Mouse (Mus musculus): Measurements from ENCODE around the gene Sec62. TPM values are rescaled to one million over a fixed set of nuclear protein-coding genes. Genes with fewer than 3 reads are reported as not detected.
"Not testable (repeated sequence)": the region's sequence is repeated elsewhere in the genome, so short reads cannot be mapped to it uniquely, and the experiment has no call there.

The Sec62 gene
- total and polyA plus RNA-seq, 3 experiments = 26.2 to 64.5 (median 56.6) TPM

DNA sequence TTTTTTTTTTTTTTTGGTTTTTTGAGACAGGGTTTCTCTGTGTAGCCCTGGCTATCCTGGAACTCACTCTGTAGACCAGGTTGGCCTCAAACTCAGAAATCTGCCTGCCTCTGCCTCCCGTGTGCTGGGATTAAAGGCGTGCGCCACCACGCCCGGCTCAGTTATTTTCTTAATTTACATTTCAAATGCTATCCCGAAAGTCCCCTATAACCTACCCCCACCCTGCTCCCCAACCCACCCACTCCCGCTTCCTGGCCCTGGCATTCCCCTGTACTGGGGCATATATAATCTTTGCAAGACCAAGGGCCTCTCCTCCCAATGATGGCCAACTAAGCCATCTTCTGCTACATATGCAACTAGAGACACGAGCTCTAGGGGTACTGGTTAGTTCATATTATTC lies 66.9 kb downstream of the Sec62 start:
- H3K27me3 ChIP-seq (replicated peaks); H3K4me2 ChIP-seq (ENCODE audit: insufficient read depth, low read depth, poor library complexity, severe bottlenecking); H3K79me2 ChIP-seq (replicated peaks; ENCODE audit: control insufficient read depth, extremely low read depth, insufficient read depth, poor library complexity, severe bottlenecking); H3K9ac ChIP-seq (ENCODE audit: insufficient read depth, low read depth); H3K27ac ChIP-seq (ENCODE audit: insufficient read depth, low read depth); H3K9me3 ChIP-seq (replicated peaks; ENCODE audit: low read length); dilution Hi-C loops (cut with MboI; ENCODE audit: extremely low pct_ligation_motif_present, extremely low pct_unique_long_range_greater_than_20kb, low sequenced_read_pairs); H3K4me3 ChIP-seq (replicated peaks in 1 of 3; ENCODE audit: low read depth in 2 of 3, low read length in 2 of 3, poor library complexity in 1 of 3); DNase-seq (ENCODE audit: extremely low read depth); H3K36me3 ChIP-seq (replicated peaks in 1 of 2; ENCODE audit: control insufficient read depth in 1 of 2, insufficient read depth in 1 of 2, low read length in 1 of 2): not testable (repeated sequence)
- peaks cover 12 to 26% of the 10 kb centered on the region in 2 experiments for H3K4me1 ChIP-seq (ENCODE audit: control insufficient read depth in 1 of 2, insufficient read depth in 2 of 2)
- in situ Hi-C loops (cut with MboI; ENCODE audit: low pct_ligation_motif_present, low pct_unique_long_range_greater_than_20kb, low sequenced_read_pairs) = loop anchor here (25.0 kb wide), 2 partner anchors 103 to 278 kb away; partner anchors contain the start of genes Cldn11 and Phc3

DNA sequence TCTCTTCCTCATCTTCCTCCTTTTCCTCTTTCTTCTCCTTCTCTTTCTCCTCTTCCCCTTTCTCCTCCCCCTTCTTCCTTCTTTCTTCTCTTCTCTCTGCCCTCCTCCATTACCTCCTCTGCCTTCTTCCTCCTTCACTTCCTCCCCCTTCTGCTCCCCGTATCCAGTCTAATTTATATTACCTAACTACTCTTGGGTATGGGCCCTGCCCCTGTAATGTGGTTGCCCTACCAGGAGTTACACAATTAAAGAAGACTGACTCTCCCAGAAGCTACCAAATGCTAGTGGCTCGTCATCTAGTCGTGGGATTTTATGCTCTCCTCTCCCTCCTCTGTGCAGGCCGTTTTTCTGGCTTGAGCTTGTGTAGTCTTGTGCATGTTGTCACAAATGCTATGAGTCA lies 68.0 kb downstream of the Sec62 start:
- Histone ChIP-seq H3K9ac (ENCODE audit: insufficient read depth, low read depth) (no peak overlapping the region), H3K27me3 (replicated peaks) (peaks cover 10% of the 10 kb centered on the region), H3K9me3 (replicated peaks; ENCODE audit: low read length) (no peaks in the 10 kb centered on the region), H3K27ac (ENCODE audit: insufficient read depth, low read depth) (no peak overlapping the region), H3K79me2 (replicated peaks; ENCODE audit: control insufficient read depth, extremely low read depth, insufficient read depth, poor library complexity, severe bottlenecking) (no peaks in the 10 kb centered on the region), H3K4me1 (ENCODE audit: control insufficient read depth in 1 of 2, insufficient read depth in 2 of 2) (peaks cover 14 to 26% of the 10 kb centered on the region in 2 experiments), H3K4me2 (ENCODE audit: insufficient read depth, low read depth, poor library complexity, severe bottlenecking) (no peak overlapping the region), H3K4me3 (replicated peaks in 1 of 3; ENCODE audit: low read depth in 2 of 3, low read length in 2 of 3, poor library complexity in 1 of 3) (no peak overlapping the region), H3K36me3 (replicated peaks in 1 of 2; ENCODE audit: control insufficient read depth in 1 of 2, insufficient read depth in 1 of 2, low read length in 1 of 2) (no peaks in the 10 kb centered on the region)
- TF ChIP-seq CHD1 (IDR thresholded peaks at IDR 0.05; ENCODE audit: low read depth, low read length) = no peak
- TF ChIP-seq SIN3A (IDR thresholded peaks at IDR 0.05; ENCODE audit: low read length) = no peak
- no peak for TF ChIP-seq BHLHE40 (IDR thresholded peaks at IDR 0.05; ENCODE audit: low read depth, low read length)
- TF ChIP-seq GABPA (IDR thresholded peaks at IDR 0.05; ENCODE audit: insufficient replicate concordance, low read depth, low read length) = no peak
- TF ChIP-seq POLR2AphosphoS2 (IDR thresholded peaks at IDR 0.05; ENCODE audit: low read depth, low read length) = no peak
- no peak for TF ChIP-seq TCF12 (IDR thresholded peaks at IDR 0.05; ENCODE audit: low read depth, low read length)
- TF ChIP-seq EP300 (IDR thresholded peaks at IDR 0.05; ENCODE audit: low read length) = no peak
- TF ChIP-seq KAT2A (IDR thresholded peaks at IDR 0.05; ENCODE audit: insufficient replicate concordance, low read length) = no peak
- no peak for TF ChIP-seq MAX (IDR thresholded peaks at IDR 0.05; ENCODE audit: low read length)
- TF ChIP-seq SMC3 (IDR thresholded peaks at IDR 0.05; ENCODE audit: low read depth, low read length) = no peak
- TF ChIP-seq MAFK (IDR thresholded peaks at IDR 0.05; ENCODE audit: insufficient replicate concordance, low read length) = no peak
- no peak for TF ChIP-seq ZMIZ1 (IDR thresholded peaks at IDR 0.05; ENCODE audit: low read depth, low read length)
- no peak for TF ChIP-seq PAX5 (IDR thresholded peaks at IDR 0.05; ENCODE audit: low read length)
- TF ChIP-seq RCOR1 (conservative IDR thresholded peaks at IDR 0.05; ENCODE audit: low read depth, low read length) = no peak
- TF ChIP-seq ZKSCAN1 (IDR thresholded peaks at IDR 0.05; ENCODE audit: borderline replicate concordance, low read depth, low read length) = no peak
- no peak for TF ChIP-seq MAZ (IDR thresholded peaks at IDR 0.05; ENCODE audit: low read depth, low read length)
- no peak for TF ChIP-seq USF1 (IDR thresholded peaks at IDR 0.05; ENCODE audit: low read depth, low read length)
- no peak for TF ChIP-seq NELFE (IDR thresholded peaks at IDR 0.05; ENCODE audit: low read depth, low read length)
- no peak for DNase-seq (ENCODE audit: extremely low read depth)
- in situ Hi-C loops (cut with MboI; ENCODE audit: low pct_ligation_motif_present, low pct_unique_long_range_greater_than_20kb, low sequenced_read_pairs) = loop anchor here (25.0 kb wide), 2 partner anchors 102 to 277 kb away; partner anchors contain the start of genes Cldn11 and Phc3
- dilution Hi-C loops (cut with MboI; ENCODE audit: extremely low pct_ligation_motif_present, extremely low pct_unique_long_range_greater_than_20kb, low sequenced_read_pairs) = no loop called here

Measured in CH12.LX (cell line).